Mouse (Mus musculus): Measurements from ENCODE around the gene Mgll. TPM values are rescaled to one million over a fixed set of nuclear protein-coding genes. Genes with fewer than 3 reads are reported as not detected.

Mgll gene
- polyA plus RNA-seq, 1 experiment from 2014 or later, result 13.6 TPM

DNA sequence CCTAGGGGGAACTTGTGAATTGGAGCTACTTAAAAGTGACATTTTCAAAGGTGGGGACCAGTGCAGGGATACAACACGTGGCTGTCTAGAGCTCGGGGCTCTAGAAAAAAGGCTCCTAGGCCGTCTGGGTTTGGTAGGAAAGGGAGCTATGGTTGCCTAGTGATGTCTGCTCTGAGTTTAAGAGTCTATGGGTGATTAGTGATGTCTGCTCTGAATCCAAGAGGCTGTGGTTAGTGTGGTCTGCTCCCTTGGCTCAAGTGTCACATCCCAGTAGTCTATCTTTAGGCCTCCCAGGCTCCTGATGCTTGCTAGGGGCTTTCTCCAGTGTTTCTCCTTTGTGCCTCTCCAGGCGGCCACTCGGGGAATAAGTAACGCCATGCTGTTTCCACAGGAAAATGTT is 29.4 kb downstream of the Mgll start:
- no peak overlapping the region for H3K4me3 ChIP-seq
- H3K4me2 ChIP-seq (replicated peaks), result no peak overlapping the region
- ATAC-seq (ENCODE audit: low FRiP score, low read depth), result no peak
- H3K9ac ChIP-seq, result no peak overlapping the region
- 64% methylated on average over 6 of the region's 6 CpGs for WGBS
- H3K9me3 ChIP-seq, result no peaks in the 10 kb centered on the region
- H3K27me3 ChIP-seq, result no peaks in the 10 kb centered on the region
- H3K27ac ChIP-seq, result no peak overlapping the region
- peaks cover 10% of the 10 kb centered on the region; the same call in 1 of the 2 replicates for H3K4me1 ChIP-seq
- no peaks in the 10 kb centered on the region for H3K36me3 ChIP-seq

DNA sequence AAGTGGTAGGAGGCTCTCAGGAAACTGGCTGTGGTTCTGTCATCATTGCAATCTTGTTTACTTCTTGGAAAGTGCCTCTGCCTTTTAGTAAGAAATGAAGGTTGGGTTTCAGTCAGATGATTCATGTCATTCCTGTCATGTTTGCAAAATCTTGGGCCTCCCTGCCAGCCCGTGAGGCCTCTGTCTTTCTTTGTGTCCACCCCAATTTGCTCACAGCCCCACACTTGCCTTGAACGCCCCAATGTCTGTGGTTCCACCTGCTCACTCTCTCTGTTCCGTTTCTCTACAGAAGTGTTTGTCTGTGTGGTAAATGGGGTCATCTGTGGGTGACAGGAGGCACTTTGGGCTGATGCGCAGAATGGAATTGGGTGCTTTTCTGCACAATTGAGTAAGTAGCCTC is 32.8 kb downstream of the Mgll start:
- 88% methylated on average over 4 of the region's 4 CpGs for WGBS
- no peak overlapping the region for H3K27ac ChIP-seq
- no peak overlapping the region for H3K9ac ChIP-seq
- no peaks in the 10 kb centered on the region for H3K36me3 ChIP-seq
- no peak for ATAC-seq (ENCODE audit: low FRiP score, low read depth)
- peaks cover 34% of the 10 kb centered on the region for H3K4me1 ChIP-seq
- H3K4me2 ChIP-seq (replicated peaks), result no peak overlapping the region
- no peaks in the 10 kb centered on the region for H3K9me3 ChIP-seq
- H3K27me3 ChIP-seq, result no peaks in the 10 kb centered on the region
- H3K4me3 ChIP-seq, result no peak overlapping the region

DNA sequence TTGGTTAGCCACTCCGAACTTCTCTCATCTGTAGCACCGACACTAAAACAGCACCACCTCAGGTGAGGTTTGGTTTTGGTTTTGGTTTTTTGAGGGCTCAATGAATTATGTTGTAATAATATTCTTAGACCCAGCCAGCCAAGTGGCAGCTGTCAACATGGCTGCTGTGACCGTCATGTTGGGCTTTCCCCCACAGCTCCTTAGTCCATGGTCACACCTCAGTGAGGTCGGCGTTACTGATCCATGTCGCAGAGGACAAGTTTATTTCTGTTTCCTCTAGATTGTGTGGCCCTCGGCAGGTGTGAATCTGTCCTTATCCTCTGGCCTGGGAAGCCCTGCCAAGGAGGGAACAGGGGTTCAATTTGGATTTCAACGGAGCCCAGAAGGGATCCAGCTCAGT is 33.9 kb downstream of the Mgll start:
- Histone ChIP-seq H3K4me2 (replicated peaks) (no peak overlapping the region), H3K4me1 (peaks cover 35% of the 10 kb centered on the region)
- WGBS, result 83% methylated on average over 8 of the region's 8 CpGs

DNA sequence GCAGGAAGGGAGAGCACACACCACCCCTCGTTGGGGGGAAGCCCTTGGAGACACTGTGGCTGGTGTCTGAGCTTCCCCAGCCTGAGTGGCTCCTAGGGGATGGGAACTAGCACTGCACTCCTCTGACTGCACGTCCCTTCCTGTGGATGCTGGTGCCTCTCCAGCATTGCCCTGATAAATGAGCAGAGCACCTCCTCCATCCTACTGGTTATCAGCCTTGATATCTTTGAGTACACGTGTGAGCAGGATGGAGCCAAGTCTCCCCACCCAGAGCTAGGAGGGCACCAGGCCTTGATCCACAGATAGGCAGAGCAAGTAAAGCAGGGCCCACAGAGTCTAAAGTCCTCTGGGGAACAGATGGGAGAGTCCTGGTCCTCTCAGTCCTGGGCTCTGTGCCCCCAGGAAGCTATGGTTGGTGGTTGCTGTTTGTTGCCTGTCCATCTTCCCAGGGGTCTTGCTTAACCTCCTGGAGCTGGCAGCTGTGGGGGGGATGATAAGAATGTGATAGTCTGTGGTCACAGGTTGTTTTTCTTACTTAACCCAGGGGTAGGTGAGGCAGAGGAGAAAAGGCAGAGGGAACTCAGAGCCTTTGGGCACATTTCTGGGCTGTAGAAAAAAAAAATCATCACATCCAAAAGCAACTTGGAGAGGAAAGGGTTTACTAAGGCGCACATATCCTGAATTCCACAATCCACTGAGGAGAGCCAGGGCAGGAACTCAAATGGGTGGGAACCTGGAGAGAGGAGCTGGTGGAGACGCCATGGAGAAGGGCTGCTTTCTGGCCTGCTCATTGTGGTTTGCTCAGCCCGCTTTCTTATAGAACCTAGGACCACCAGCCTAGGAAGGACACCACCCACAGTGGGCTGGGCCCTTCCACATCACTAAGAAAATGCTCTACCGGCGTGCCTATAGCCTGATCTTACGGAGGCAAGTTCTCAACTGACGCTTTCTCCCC is 34.6 kb downstream of the Mgll start:
- no peak for ATAC-seq (ENCODE audit: low FRiP score, low read depth)
- Histone ChIP-seq H3K36me3 (no peaks in the 10 kb centered on the region), H3K4me2 (replicated peaks) (no peak overlapping the region), H3K27me3 (no peaks in the 10 kb centered on the region), H3K27ac (no peak overlapping the region), H3K4me3 (no peak overlapping the region), H3K4me1 (peaks cover 37% of the 10 kb centered on the region), H3K9ac (no peak overlapping the region), H3K9me3 (no peaks in the 10 kb centered on the region)
- 69% methylated on average over 10 of the region's 10 CpGs for WGBS

More for the DNA sequence above, 33.9 kb downstream of the Mgll start:
- Histone ChIP-seq H3K27me3 (no peaks in the 10 kb centered on the region), H3K36me3 (no peaks in the 10 kb centered on the region), H3K27ac (no peak overlapping the region), H3K4me3 (no peak overlapping the region), H3K9me3 (no peaks in the 10 kb centered on the region), H3K9ac (no peak overlapping the region)
- ATAC-seq (ENCODE audit: low FRiP score, low read depth), result no peak

DNA sequence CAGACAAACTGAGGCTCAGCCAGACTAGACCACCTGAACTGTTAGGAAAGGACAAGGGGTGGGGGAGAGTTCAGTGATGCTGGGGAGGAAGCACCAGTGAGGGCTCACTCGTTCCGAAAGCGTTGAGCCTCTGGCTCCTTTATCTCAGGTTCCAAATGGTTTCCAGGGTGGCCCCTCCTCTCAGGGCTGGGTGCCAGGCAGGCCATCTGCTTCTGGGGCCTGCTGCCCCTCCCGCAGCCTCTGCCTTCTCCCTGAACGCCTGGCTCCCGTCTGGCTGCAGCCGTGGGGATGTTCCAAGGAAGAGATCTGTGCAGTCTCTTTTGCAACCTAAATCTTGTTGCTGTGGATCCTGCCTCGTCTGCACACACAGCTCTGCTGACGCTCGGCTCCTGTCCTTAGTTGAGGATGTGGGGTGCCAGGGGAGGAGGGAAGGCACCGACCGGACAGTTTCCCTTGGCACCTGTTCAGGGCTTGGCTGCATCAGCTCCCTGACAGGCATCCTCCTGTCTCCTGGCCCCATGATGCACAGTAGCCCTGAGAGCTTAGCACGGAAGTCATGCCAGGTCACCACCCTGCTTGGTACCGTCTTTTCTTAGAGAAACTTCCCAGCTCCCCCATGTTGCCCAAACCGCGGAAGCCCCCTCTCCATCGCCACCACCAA is 35.7 kb downstream of the Mgll start:
- Histone ChIP-seq H3K27ac (no peak overlapping the region), H3K4me3 (no peak overlapping the region), H3K36me3 (no peaks in the 10 kb centered on the region), H3K27me3 (no peaks in the 10 kb centered on the region), H3K4me2 (replicated peaks) (no peak overlapping the region), H3K4me1 (peaks cover 37% of the 10 kb centered on the region), H3K9me3 (no peaks in the 10 kb centered on the region), H3K9ac (no peak overlapping the region)
- 50% methylated on average over 17 of the region's 17 CpGs for WGBS
- ATAC-seq (ENCODE audit: low FRiP score, low read depth), result no peak

DNA sequence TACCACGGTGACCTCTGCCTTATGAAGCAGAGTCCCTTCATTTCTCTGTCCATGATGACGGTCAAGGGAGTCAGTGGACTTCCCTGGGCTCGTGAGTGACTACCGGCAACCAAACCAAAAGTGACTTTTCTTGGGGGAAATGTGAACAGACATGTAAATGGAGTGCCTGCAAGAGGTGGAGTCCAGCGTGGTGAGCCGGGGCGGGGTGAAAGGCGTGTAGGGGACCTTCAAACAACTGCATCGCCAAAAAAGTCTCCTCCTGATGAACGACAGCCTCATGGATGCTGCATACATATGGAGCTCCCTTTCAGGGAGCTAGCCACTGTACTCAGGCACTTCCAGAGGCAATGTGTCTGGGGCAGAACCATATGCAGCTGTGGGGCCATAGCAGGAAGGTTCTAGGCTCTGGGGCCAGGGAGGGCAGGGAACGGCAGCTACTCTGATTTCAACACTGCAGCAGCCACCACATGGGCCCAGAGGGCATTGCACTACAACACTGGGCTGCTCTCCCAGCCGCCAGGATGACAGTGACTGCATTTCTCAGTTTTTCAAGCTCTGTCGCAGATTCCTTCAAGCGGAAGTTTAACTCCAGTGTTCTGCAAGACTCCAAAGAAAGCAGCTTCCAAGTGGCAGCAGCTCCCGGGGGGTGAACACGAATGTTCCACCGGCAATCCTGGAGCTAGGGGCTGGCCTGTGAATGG is 36.9 kb downstream of the Mgll start:
- Histone ChIP-seq H3K9me3 (no peaks in the 10 kb centered on the region), H3K27ac (no peak overlapping the region), H3K36me3 (no peaks in the 10 kb centered on the region), H3K4me3 (no peak overlapping the region), H3K4me2 (replicated peaks) (no peak overlapping the region), H3K27me3 (no peaks in the 10 kb centered on the region), H3K9ac (no peak overlapping the region), H3K4me1 (peaks cover 37% of the 10 kb centered on the region)
- WGBS, result 71% methylated on average over 17 of the region's 17 CpGs
- no peak for ATAC-seq (ENCODE audit: low FRiP score, low read depth)

DNA sequence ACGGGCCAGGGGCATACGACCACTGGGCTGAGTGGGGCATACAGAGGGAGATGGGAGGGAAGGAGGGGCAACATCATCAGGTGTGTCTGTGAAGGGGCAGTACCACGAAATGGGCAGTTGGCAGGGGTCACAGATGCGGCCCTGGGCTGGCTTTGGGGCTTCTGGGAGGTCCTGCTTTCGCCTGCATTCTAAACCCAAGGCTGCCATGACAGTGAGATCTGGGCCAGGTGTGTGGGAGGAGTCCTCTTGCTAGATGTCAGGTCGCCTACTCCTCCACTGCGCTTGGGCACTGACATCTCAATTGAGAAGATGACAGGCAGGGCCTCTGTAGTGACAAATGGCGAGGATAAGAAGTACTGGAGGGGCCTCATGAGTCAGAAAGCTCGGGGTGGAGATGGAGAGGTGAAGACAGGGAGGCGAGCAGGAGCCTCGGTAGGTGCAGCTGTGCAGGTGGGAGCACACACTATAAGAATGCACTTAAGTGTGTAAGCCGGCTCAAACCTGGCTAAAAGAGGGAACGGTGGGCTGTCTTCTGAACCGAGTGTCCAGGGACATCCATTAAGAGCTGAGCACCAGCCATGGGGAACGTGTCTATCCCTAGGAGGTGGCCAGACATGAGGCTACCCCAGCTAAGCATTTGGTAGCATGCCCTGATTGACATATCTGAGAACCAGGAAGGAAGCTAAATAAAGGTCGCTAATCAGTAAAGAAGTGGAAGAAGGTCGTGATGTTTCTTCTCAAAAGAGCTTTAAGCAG is 37.6 kb downstream of the Mgll start:
- Histone ChIP-seq H3K27me3 (no peaks in the 10 kb centered on the region), H3K4me1 (peaks cover 37% of the 10 kb centered on the region), H3K4me3 (no peak overlapping the region), H3K9ac (no peak overlapping the region), H3K27ac (no peak overlapping the region; the same call in 1 of the 2 replicates), H3K4me2 (replicated peaks) (no peak overlapping the region), H3K36me3 (no peaks in the 10 kb centered on the region), H3K9me3 (no peaks in the 10 kb centered on the region)
- 72% methylated on average over 17 of the region's 17 CpGs for WGBS
- no peak for ATAC-seq (ENCODE audit: low FRiP score, low read depth)

DNA sequence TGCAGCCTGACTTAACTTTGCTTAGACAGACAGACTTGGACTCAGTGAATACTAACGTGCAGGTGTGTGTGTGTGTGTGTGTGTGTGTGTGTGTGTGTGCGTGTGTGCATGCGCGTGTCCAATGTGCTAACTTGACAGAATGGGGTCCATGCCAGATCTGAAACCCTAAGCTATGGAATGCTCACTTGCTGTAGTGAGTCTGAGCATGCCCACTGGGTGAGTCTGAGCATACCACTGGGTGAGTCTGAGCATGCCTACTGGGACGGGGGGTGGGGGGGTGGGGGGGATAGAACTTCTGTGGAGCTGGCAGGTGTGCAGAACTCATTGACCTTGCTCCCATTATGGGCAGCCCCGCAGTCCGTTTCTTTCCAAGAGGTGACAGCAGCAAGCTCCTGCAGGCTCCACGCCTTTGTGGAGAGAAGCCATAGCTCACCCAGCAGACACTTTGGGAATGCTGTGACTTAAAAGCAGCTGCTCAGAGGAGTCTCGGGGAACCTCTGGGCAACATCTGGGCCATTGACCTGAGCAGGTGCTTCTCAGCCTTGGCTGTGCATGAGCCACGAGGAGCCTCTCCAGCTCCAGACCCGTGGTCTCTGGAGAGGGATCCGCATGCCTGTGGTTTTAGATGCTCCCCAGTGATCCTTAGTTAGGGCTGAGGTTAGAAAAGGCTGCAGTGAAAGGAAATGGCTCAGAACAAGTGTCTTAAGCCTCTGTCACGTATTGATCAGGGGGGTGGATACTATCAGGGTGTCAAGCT is 38.4 kb downstream of the Mgll start:
- no peak overlapping the region for H3K27ac ChIP-seq
- H3K4me2 ChIP-seq (replicated peaks), result no peak overlapping the region
- H3K4me3 ChIP-seq, result no peak overlapping the region
- no peaks in the 10 kb centered on the region for H3K9me3 ChIP-seq
- peak; percentile 22; the same call in 1 of the 2 replicates for ATAC-seq (ENCODE audit: low FRiP score, low read depth)
- H3K27me3 ChIP-seq, result no peaks in the 10 kb centered on the region
- WGBS, result 61% methylated on average over 13 of the region's 13 CpGs
- H3K4me1 ChIP-seq, result peaks cover 37% of the 10 kb centered on the region
- no peaks in the 10 kb centered on the region for H3K36me3 ChIP-seq
- H3K9ac ChIP-seq, result no peak overlapping the region

DNA sequence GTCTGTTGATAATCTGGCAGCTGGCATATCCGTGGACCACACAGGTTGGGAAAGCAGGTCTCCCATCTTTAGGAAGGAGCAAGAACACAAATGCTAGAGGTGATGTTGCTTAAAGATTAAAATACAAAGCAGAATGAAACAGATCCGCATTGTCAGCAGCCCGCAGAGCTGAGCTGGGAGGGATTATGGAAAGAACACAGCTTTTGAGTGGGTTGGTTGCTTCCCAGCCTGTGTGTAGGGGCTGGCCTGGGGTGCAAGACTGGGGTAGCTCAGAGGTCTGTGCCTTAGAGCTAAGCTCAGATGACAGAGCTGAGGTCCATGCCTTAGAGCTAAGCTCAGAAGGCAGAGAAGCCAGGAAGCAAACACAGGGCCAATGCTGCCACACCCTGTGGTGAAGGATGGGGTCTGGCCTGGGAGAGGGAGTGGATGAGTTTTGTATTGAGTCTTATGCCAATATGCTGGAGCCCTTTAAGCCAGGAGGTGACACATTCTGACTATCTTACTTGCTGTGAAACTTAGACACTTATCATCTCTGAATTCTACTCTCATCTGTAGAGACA is 39.4 kb downstream of the Mgll start:
- no peak overlapping the region for H3K4me3 ChIP-seq
- no peaks in the 10 kb centered on the region for H3K36me3 ChIP-seq
- no peak overlapping the region for H3K27ac ChIP-seq
- H3K9me3 ChIP-seq, result no peaks in the 10 kb centered on the region
- H3K4me2 ChIP-seq (replicated peaks), result no peak overlapping the region
- 86% methylated on average over 3 of the region's 3 CpGs for WGBS
- no peak overlapping the region for H3K9ac ChIP-seq
- H3K4me1 ChIP-seq, result peaks cover 37% of the 10 kb centered on the region
- no peak for ATAC-seq (ENCODE audit: low FRiP score, low read depth)
- no peaks in the 10 kb centered on the region for H3K27me3 ChIP-seq

DNA sequence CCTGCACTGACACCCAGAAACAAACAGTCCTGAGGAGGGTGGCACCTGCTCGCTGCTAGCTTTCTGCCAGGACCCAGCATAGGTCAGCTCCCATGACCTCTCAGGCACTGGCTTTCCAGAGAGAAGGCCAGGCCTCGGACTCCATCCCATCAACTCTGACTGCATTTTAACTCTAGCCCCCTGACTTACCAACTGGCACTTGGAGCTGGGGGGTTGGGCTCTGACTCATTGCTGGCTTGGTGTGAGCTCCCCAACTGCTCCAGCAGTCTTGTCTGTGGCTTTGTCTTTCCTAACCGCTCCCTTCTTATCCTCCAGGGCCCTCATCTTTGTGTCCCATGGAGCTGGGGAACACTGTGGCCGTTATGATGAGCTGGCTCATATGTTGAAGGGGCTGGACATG is 40.1 kb downstream of the Mgll start:
- WGBS, result 76% methylated on average over 4 of the region's 4 CpGs
- no peak overlapping the region for H3K4me3 ChIP-seq
- no peak overlapping the region for H3K4me2 ChIP-seq (replicated peaks)
- no peak overlapping the region for H3K9ac ChIP-seq
- H3K27me3 ChIP-seq, result no peaks in the 10 kb centered on the region
- no peaks in the 10 kb centered on the region for H3K36me3 ChIP-seq
- H3K27ac ChIP-seq, result no peak overlapping the region
- peaks cover 36% of the 10 kb centered on the region for H3K4me1 ChIP-seq
- ATAC-seq (ENCODE audit: low FRiP score, low read depth), result no peak
- H3K9me3 ChIP-seq, result no peaks in the 10 kb centered on the region

DNA sequence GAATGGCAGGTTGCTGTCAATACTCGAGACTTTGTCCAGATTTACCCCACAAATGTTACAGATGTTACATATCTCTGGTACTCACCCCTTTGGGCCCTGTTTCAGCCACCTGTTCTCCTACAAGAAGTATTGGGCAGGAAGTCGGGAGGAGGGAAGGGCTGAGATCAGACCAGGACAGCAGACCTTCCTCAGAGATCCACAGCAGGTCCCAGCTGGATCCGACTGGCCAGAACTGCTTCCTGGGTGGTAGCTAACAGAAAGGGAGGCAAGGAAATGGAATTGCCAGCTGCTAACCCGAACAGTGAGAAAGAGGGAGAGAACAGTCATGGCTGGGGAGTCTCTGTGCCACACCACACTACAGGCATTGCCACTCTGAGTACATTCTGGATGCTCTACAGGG is 43.5 kb downstream of the Mgll start:
- Histone ChIP-seq H3K9me3 (no peaks in the 10 kb centered on the region), H3K27me3 (no peaks in the 10 kb centered on the region), H3K36me3 (no peaks in the 10 kb centered on the region), H3K27ac (no peak overlapping the region; the same call in 1 of the 2 replicates), H3K4me3 (no peak overlapping the region), H3K9ac (no peak overlapping the region), H3K4me1 (peaks cover 14% of the 10 kb centered on the region), H3K4me2 (replicated peaks) (no peak overlapping the region)
- no peak for ATAC-seq (ENCODE audit: low FRiP score, low read depth)
- WGBS, result 57% methylated on average over 4 of the region's 4 CpGs
